Mouse (Mus musculus): ENCODE results near the gene Defa20.
"Not testable (repeated sequence)": the region's sequence is repeated elsewhere in the genome, so short reads cannot be mapped to it uniquely, and the experiment has no call there.

Defa20 gene

GRCm38 (mm10) chr8:21508958-21509357, at the start of gene Defa20:
Gene Defa20 (plus strand): TSS chr8:21509258.
- DNase-seq = not testable (repeated sequence)

- not testable (repeated sequence) for DNase-seq
Measured at GRCm38 (mm10) chr8:21528732-21529131, 19.7 kb downstream of the Defa20 start, which contains the start of gene Defa32. Gene Defa32 (plus strand): TSS chr8:21529032.

Measured in cerebellum, postnatal 36 days (tissue).